Mouse (Mus musculus): ENCODE data around the gene H2al1o. TPM values are rescaled to one million over a fixed set of nuclear protein-coding genes. Genes with fewer than 3 reads are reported as not detected.
"Not testable (repeated sequence)": the region's sequence is repeated elsewhere in the genome, so short reads cannot be mapped to it uniquely, and the experiment has no call there.

H2al1o gene
- not detected in 2 replicates for polyA plus RNA-seq (2015; fragmentation: Nextera tagmentation; extraction: Ambion mirVana)

DNA sequence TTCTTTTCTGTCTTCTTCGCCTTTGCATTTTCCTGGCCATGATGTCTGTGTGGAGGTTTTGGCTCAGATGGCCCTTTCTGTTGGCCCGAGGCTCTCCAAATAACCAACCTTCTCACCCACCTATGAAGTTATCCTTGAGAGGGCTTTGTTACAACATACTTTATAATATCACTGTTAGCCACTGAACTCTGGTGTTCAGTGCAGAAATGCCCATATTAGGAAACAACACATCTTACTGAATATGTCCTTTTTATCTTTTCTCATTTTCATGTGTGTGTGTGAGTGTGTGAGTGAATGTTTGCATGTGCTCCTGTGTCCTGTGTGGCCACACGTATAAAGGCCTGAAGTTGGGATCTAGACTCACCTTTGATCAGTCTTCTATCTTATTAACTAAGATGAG, at the start of gene H2al1o:
Gene H2al1o (minus strand): TSS at position 101 of the 400 bp plus-strand sequence.
- H3K4me3 ChIP-seq (replicated peaks; ENCODE audit: low read length); H3K27me3 ChIP-seq (ENCODE audit: control insufficient read depth, insufficient read depth, low read length); H3K4me2 ChIP-seq (ENCODE audit: low read depth, low read length); H3K9me3 ChIP-seq (replicated peaks; ENCODE audit: control insufficient read depth, low read length); H3K9ac ChIP-seq (ENCODE audit: low read length); ATAC-seq (ENCODE audit: insufficient read depth, low FRiP score); H3K4me1 ChIP-seq (ENCODE audit: control insufficient read depth, insufficient read depth, low read length); H3K27ac ChIP-seq (ENCODE audit: low read length); H3K36me3 ChIP-seq (ENCODE audit: control insufficient read depth, insufficient read depth, low read length): not testable (repeated sequence)
- WGBS: 88% methylated on average over 3 of the region's 3 CpGs

DNA sequence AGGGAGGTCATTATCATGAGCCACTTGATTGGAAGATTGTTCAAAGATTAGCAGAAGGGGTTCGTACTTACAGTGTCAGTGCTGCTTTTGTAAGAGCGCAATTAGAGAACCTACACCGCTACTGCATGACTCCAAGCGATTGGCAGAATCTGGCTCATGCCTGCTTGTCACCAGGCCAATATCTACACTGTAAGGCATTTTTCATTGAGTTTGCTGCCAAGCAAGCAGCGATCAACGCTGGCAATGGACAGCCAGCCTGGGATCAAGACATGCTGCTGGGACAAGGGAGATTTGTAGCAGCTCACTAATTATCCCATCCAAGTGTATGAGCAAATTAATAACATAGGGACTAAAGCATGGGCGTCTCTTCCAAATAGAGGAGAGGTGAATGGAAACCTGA, 25.8 kb upstream of the H2al1o start:
- H3K4me3 ChIP-seq (replicated peaks; ENCODE audit: low read length); ATAC-seq (ENCODE audit: insufficient read depth, low FRiP score); H3K9ac ChIP-seq (ENCODE audit: low read length); H3K27me3 ChIP-seq (ENCODE audit: control insufficient read depth, insufficient read depth, low read length); H3K4me2 ChIP-seq (ENCODE audit: low read depth, low read length); H3K36me3 ChIP-seq (ENCODE audit: control insufficient read depth, insufficient read depth, low read length); H3K4me1 ChIP-seq (ENCODE audit: control insufficient read depth, insufficient read depth, low read length); H3K27ac ChIP-seq (ENCODE audit: low read length); H3K9me3 ChIP-seq (replicated peaks; ENCODE audit: control insufficient read depth, low read length): not testable (repeated sequence)
- WGBS: 89% methylated on average over 7 of the region's 7 CpGs

DNA sequence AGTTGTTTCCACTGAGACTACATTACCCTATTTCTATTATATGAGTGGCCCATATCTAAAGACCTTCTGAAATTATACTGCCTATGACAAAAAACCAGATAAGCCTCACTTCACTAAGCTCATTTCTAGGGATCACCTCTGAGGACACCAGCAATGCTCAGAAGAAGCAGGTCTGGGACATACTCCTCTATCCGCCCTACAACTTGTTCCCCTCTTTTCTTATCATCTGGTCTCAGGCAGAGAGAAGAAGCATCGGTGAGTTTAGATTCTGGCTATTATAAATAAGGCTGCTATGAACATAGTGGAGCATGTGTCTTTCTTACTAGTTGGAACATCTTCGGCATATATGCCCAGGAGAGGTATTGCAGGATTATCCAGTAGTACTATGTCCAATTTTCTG, 35.3 kb downstream of the H2al1o start:
- ATAC-seq (ENCODE audit: insufficient read depth, low FRiP score): no peak
- WGBS: 92% methylated on average over 3 of the region's 3 CpGs
- Histone ChIP-seq H3K27me3 (ENCODE audit: control insufficient read depth, insufficient read depth, low read length) (no peaks in the 10 kb centered on the region), H3K36me3 (ENCODE audit: control insufficient read depth, insufficient read depth, low read length) (no peaks in the 10 kb centered on the region), H3K4me2 (ENCODE audit: low read depth, low read length) (no peak overlapping the region), H3K4me1 (ENCODE audit: control insufficient read depth, insufficient read depth, low read length) (no peaks in the 10 kb centered on the region), H3K9ac (ENCODE audit: low read length) (no peak overlapping the region), H3K27ac (ENCODE audit: low read length) (no peak overlapping the region), H3K4me3 (replicated peaks; ENCODE audit: low read length) (no peak overlapping the region), H3K9me3 (replicated peaks; ENCODE audit: control insufficient read depth, low read length) (no peaks in the 10 kb centered on the region)

Other genes with a start within 250 kb of the H2al1o start
- not detected in 2 replicates for gene H2al1k, start 221.8 kb downstream of the H2al1o start, polyA plus RNA-seq (2015; fragmentation: Nextera tagmentation; extraction: Ambion mirVana)
- 6.0 and 7.6 TPM in 2 replicates for gene Cybb, start 84.6 kb downstream of the H2al1o start, polyA plus RNA-seq (2015; fragmentation: Nextera tagmentation; extraction: Ambion mirVana)
- 95.3 and 104 TPM in 2 replicates for gene Dynlt3, start 90.6 kb upstream of the H2al1o start, polyA plus RNA-seq (2015; fragmentation: Nextera tagmentation; extraction: Ambion mirVana)

Measured in stomach, embryonic 16.5 days (tissue).